Mouse (Mus musculus) intestine, postnatal 0 days (tissue): ENCODE results near the gene Trpc6. TPM values are rescaled to one million over a fixed set of nuclear protein-coding genes. Genes with fewer than 3 reads are reported as not detected.
A peak's percentile ranks its signal among the peaks of the same experiment; 100 is the strongest.

Experiments used
- ATAC-seq: fragments of 200-750 bp; cut with Nextera tagmentation; 2 replicates; pipeline ENCODE4 v1.8.0; 2017; ENCODE audit warnings: mild to moderate bottlenecking, moderate TSS enrichment, moderate library complexity
- H3K27ac ChIP-seq: fragments of 300-500 bp; sonication (generic); 2 replicates; pipeline ENCODE4 v1.5.1; 2014; ENCODE audit warnings: mild to moderate bottlenecking, low read depth, low read length, moderate library complexity
- H3K27me3 ChIP-seq: fragments of 300-500 bp; sonication (generic); replicated peaks from 2 replicates; pipeline ENCODE4 v1.6.1; 2014; ENCODE audit warnings: low read length, mixed read lengths; ENCODE audit not compliant: control insufficient read depth, insufficient read depth
- H3K36me3 ChIP-seq: fragments of 300-500 bp; sonication (generic); 2 replicates; pipeline ENCODE4 v1.6.1; 2014; ENCODE audit warnings: mild to moderate bottlenecking, moderate library complexity; ENCODE audit not compliant: control insufficient read depth, insufficient read depth
- H3K4me1 ChIP-seq: fragments of 300-500 bp; sonication (generic); replicated peaks from 2 replicates; pipeline ENCODE4 v1.6.1; 2014; ENCODE audit warnings: antibody characterized with exemption, low read length, mixed read lengths; ENCODE audit not compliant: control insufficient read depth, insufficient read depth
- H3K4me2 ChIP-seq: fragments of 300-500 bp; sonication (generic); replicated peaks from 2 replicates; pipeline ENCODE4 v1.6.1; 2014; ENCODE audit warnings: low read depth, mild to moderate bottlenecking, moderate library complexity
- H3K4me3 ChIP-seq: fragments of 300-500 bp; sonication (generic); 2 replicates; pipeline ENCODE4 v1.5.1; 2014; ENCODE audit warnings: low read depth, low read length
- H3K9ac ChIP-seq: fragments of 300-500 bp; sonication (generic); 2 replicates; pipeline ENCODE4 v1.6.1; 2014; ENCODE audit warnings: mild to moderate bottlenecking, low read depth, low read length
- H3K9me3 ChIP-seq: fragments of 300-500 bp; sonication (generic); 2 replicates; pipeline ENCODE4 v1.6.1; 2016; ENCODE audit warnings: mixed run types; ENCODE audit not compliant: control insufficient read depth
- CTCF ChIP-seq: sonication (generic); IDR thresholded peaks from 2 replicates; pipeline ENCODE4 v1.5.1; 2016; ENCODE audit warnings: low read depth, mild to moderate bottlenecking, control low read depth, antibody characterized with exemption, moderate library complexity
- WGBS: fragments of 180-500 bp; shearing (Covaris S2); extraction: QIAGEN DNeasy Blood & Tissue Kit; methylation state at CpG from one replicate; pipeline ENCODE4 v1.1.7; 2014; 5-methylcytosine and 5-hydroxymethylcytosine counted together
- polyA plus RNA-seq: library from polyadenylated mRNA; unstranded; fragments of >200 nt; fragmentation: Nextera tagmentation; extraction: Ambion mirVana; gene quantifications from 2 replicates; pipeline ENCODE4 v1.2.1, GENCODE M21; 2015

The Trpc6 gene
- polyA plus RNA-seq, 1 experiment from 2014 or later: 2.1 TPM

GRCm38 (mm10) chr9:8597089-8597488, 53.1 kb downstream of the Trpc6 start:
- no peaks in the 10 kb centered on the region for H3K36me3 ChIP-seq
- WGBS: 18% methylated on average over 1 of the region's 1 CpGs
- no peaks in the 10 kb centered on the region for H3K27me3 ChIP-seq
- H3K9ac ChIP-seq: no peak overlapping the region
- no peak overlapping the region for H3K4me2 ChIP-seq
- no peak for ATAC-seq
- H3K27ac ChIP-seq: no peak overlapping the region
- H3K4me1 ChIP-seq: no peaks in the 10 kb centered on the region
- TF ChIP-seq CTCF: no peak
- H3K9me3 ChIP-seq: no peaks in the 10 kb centered on the region
- H3K4me3 ChIP-seq: no peak overlapping the region

DNA sequence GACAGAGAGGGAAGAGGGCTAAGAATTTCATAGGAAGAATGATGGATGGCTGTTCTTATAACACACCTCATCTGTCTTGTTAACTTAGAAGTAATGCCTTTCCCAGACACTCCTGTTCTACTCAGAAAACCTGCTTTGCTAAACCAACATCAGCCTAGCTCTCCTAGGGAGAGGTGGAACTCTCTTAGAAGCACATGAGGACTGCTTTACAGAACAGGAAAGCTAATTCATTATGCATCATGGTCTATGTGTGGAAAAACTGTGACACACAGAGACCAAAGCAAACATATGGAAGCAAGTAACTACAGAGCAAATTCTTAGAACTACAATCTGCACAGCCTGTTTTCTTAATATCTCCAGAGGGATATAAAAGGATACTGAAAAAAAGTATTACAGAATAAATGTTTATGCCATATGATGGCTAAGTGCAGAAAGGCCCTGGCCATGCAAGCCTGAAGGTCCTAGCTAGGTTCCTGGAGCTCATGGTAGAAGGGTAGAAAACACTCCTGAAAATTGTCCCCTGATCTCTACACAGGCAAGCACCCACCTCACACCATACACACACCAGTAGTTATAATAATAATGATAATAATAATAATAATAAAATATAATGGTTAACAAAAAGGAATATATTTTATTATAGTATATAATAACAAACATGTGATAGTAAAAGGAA, 63.0 kb downstream of the Trpc6 start:
- TF ChIP-seq CTCF: no peak
- Histone ChIP-seq H3K9me3 (no peaks in the 10 kb centered on the region), H3K4me1 (no peaks in the 10 kb centered on the region), H3K9ac (no peak overlapping the region), H3K36me3 (no peaks in the 10 kb centered on the region), H3K4me3 (no peak overlapping the region), H3K27me3 (no peaks in the 10 kb centered on the region), H3K27ac (no peak overlapping the region), H3K4me2 (no peak overlapping the region)
- ATAC-seq: no peak

DNA sequence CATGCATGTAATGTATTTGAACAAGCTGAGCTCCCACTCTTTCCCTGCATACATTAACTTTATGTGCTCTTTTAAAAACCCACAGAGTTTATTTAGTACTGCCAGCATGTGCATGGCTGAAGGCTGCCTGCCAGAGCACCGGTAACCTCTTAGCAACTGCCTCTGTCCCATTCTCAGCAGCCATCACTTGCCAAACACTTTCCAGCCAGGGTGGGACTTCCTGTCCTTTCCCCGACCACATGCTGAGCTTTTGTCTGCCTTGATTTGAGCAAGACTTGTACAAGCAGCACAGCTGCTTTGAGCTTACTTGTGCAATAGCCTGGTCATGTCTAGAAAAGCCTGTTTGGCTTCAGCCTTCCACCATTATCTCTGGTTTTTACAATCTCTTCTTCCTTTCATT, 90.4 kb downstream of the Trpc6 start:
- 51% methylated on average over 2 of the region's 2 CpGs for WGBS
- no peak overlapping the region for H3K4me3 ChIP-seq
- H3K4me1 ChIP-seq: no peaks in the 10 kb centered on the region
- H3K27me3 ChIP-seq: no peaks in the 10 kb centered on the region
- H3K36me3 ChIP-seq: no peaks in the 10 kb centered on the region
- H3K4me2 ChIP-seq: no peak overlapping the region
- TF ChIP-seq CTCF: no peak
- no peak overlapping the region for H3K27ac ChIP-seq
- no peak for ATAC-seq
- no peaks in the 10 kb centered on the region for H3K9me3 ChIP-seq
- no peak overlapping the region for H3K9ac ChIP-seq

GRCm38 (mm10) chr9:8643453-8643852, 99.5 kb downstream of the Trpc6 start:
- Histone ChIP-seq H3K27me3 (no peaks in the 10 kb centered on the region), H3K9ac (no peak overlapping the region), H3K4me1 (no peaks in the 10 kb centered on the region), H3K36me3 (no peaks in the 10 kb centered on the region), H3K4me3 (no peak overlapping the region), H3K27ac (no peak overlapping the region), H3K9me3 (no peaks in the 10 kb centered on the region), H3K4me2 (no peak overlapping the region)
- no peak for TF ChIP-seq CTCF
- WGBS: 85% methylated on average over 5 of the region's 5 CpGs
- no peak for ATAC-seq

- no peaks in the 10 kb centered on the region for H3K4me1 ChIP-seq
- no peak for ATAC-seq
- no peak overlapping the region for H3K9ac ChIP-seq
- H3K9me3 ChIP-seq: no peaks in the 10 kb centered on the region
- H3K27ac ChIP-seq: no peak overlapping the region
- TF ChIP-seq CTCF: no peak
- H3K27me3 ChIP-seq: no peaks in the 10 kb centered on the region
- H3K4me2 ChIP-seq: no peak overlapping the region
- no peak overlapping the region for H3K4me3 ChIP-seq
- no peaks in the 10 kb centered on the region for H3K36me3 ChIP-seq
Observed at GRCm38 (mm10) chr9:8655347-8655746, 111.4 kb downstream of the Trpc6 start.

DNA sequence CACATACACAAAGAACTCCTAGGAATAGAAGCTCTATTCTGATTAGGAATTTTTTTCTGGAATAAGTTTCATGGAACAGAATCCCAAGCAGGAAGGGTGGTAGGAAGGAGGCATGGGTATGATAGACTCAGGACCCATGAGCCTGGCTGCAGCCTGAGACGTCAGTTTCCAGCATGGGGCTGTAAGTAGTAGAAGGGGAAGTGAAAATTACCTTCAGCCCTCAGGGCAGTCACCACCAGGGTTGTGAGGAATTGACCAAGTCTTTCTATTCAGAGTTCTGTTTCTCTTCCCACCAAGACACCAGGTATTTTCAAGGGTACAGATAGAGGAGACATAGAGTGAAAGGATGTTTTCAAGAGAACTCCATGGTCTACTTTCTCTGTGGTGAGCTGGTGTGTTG, 129.0 kb downstream of the Trpc6 start:
- H3K4me2 ChIP-seq: no peak overlapping the region
- no peaks in the 10 kb centered on the region for H3K4me1 ChIP-seq
- no peak for TF ChIP-seq CTCF
- no peaks in the 10 kb centered on the region for H3K9me3 ChIP-seq
- H3K27me3 ChIP-seq: no peaks in the 10 kb centered on the region
- H3K36me3 ChIP-seq: no peaks in the 10 kb centered on the region
- ATAC-seq: no peak
- no peak overlapping the region for H3K27ac ChIP-seq
- no peak overlapping the region for H3K9ac ChIP-seq
- H3K4me3 ChIP-seq: no peak overlapping the region
- WGBS: 58% methylated on average over 1 of the region's 1 CpGs

DNA sequence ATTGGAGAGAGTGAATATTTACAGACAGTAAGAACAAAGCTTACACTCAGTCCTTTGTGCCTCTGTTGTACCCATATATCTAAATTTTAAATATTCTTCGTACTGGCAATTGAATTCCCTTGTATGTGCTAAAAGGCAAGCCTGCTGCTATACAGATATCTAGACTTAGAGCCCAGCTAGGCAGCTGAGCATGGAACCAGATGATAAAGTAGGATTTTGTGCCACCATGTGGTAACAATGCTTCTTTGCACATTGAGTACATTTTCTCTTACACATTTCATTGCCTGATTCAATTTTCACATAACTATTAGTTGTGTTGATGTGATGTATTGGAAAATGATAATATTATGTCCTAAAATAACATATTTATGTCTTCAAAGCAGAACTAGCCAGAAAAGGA, 132.7 kb downstream of the Trpc6 start:
- no peaks in the 10 kb centered on the region for H3K36me3 ChIP-seq
- H3K4me2 ChIP-seq: no peak overlapping the region
- no peak overlapping the region for H3K27ac ChIP-seq
- ATAC-seq: no peak
- H3K27me3 ChIP-seq: no peaks in the 10 kb centered on the region
- no peak overlapping the region for H3K4me3 ChIP-seq
- H3K9ac ChIP-seq: no peak overlapping the region
- TF ChIP-seq CTCF: peak; percentile 58
- WGBS: 59% methylated on average over 1 of the region's 1 CpGs
- no peaks in the 10 kb centered on the region for H3K9me3 ChIP-seq
- no peaks in the 10 kb centered on the region for H3K4me1 ChIP-seq
